Mouse (Mus musculus) CH12.LX (cell line): ENCODE measurements around the gene Galnt16. TPM values are rescaled to one million over a fixed set of nuclear protein-coding genes. Genes with fewer than 3 reads are reported as not detected.

ENCODE experiments used
- DNase-seq: peaks from one replicate; pipeline ENCODE4 v3.0.0-alpha.2; 2013; ENCODE audit errors: extremely low read depth
- H3K27ac ChIP-seq: 2 replicates; pipeline ENCODE4 v1.5.1; 2012; ENCODE audit warnings: low read depth, mild to moderate bottlenecking, control low read depth, moderate library complexity; ENCODE audit not compliant: insufficient read depth
- H3K27me3 ChIP-seq: replicated peaks from 2 replicates; pipeline ENCODE3; 2012; ENCODE audit warnings: inconsistent platforms
- H3K36me3 ChIP-seq, 2 experiments: replicated peaks in 1 of 2; 2 replicates each; pipeline versions ENCODE3 to v1.6.1; 2012; ENCODE audit warnings: inconsistent platforms in 1 of 2, low read length in 1 of 2, mild to moderate bottlenecking in 1 of 2, mixed read lengths in 1 of 2, moderate library complexity in 1 of 2; ENCODE audit not compliant: control insufficient read depth in 1 of 2, insufficient read depth in 1 of 2
- H3K4me1 ChIP-seq, 2 experiments: 2 replicates each; pipeline ENCODE4 v1.6.1; 2012; ENCODE audit warnings: inconsistent platforms in 1 of 2, moderate library complexity in 1 of 2; ENCODE audit not compliant: insufficient read depth in 2 of 2, control insufficient read depth in 1 of 2
- H3K4me2 ChIP-seq: 2 replicates; pipeline ENCODE4 v1.6.1; 2012; ENCODE audit warnings: low read depth, mild to moderate bottlenecking, control low read depth; ENCODE audit not compliant: poor library complexity, insufficient read depth, severe bottlenecking
- H3K4me3 ChIP-seq, 3 experiments: fragments of 150-350 bp in 1 of 3; sonication (generic) in 1 of 3; replicated peaks in 1 of 3; 2 replicates each; pipeline versions ENCODE3 to v1.5.1; 2011 to 2012; ENCODE audit warnings: low read depth in 2 of 3, low read length in 2 of 3, mild to moderate bottlenecking in 2 of 3, moderate library complexity in 2 of 3, control low read depth in 1 of 3, improper control_type of control experiment in 1 of 3, inconsistent platforms in 1 of 3, mixed read lengths in 1 of 3; ENCODE audit not compliant: poor library complexity in 1 of 3
- H3K79me2 ChIP-seq: replicated peaks from 2 replicates; pipeline ENCODE4 v1.6.1; 2012; ENCODE audit warnings: mild to moderate bottlenecking, moderate library complexity; ENCODE audit not compliant: control insufficient read depth, poor library complexity, insufficient read depth, severe bottlenecking; ENCODE audit errors: extremely low read depth
- H3K9ac ChIP-seq: 2 replicates; pipeline ENCODE4 v1.6.1; 2012; ENCODE audit warnings: low read depth, mild to moderate bottlenecking, control low read depth, moderate library complexity; ENCODE audit not compliant: insufficient read depth
- H3K9me3 ChIP-seq: replicated peaks from 2 replicates; pipeline ENCODE3; 2012; ENCODE audit warnings: low read length, inconsistent platforms, mixed read lengths
- BHLHE40 ChIP-seq: IDR thresholded peaks from 2 replicates; pipeline ENCODE4 v1.6.1; 2011; ENCODE audit warnings: mild to moderate bottlenecking, low read depth, low read length, improper control_type of control experiment
- CHD2 ChIP-seq: IDR thresholded peaks from 2 replicates; pipeline ENCODE4 v1.6.1; 2011; ENCODE audit warnings: low read length, improper control_type of control experiment
- EP300 ChIP-seq: IDR thresholded peaks from 2 replicates; pipeline ENCODE4 v1.6.1; 2011; ENCODE audit warnings: low read length, improper control_type of control experiment
- IRF4 ChIP-seq: IDR thresholded peaks from 2 replicates; pipeline ENCODE4 v1.6.1; 2014; ENCODE audit warnings: low read depth, mild to moderate bottlenecking, inconsistent platforms, low read length, improper control_type of control experiment
- JUN ChIP-seq: IDR thresholded peaks from 2 replicates; pipeline ENCODE4 v1.6.1; 2011; ENCODE audit warnings: low read depth, mild to moderate bottlenecking, low read length, improper control_type of control experiment, moderate library complexity; ENCODE audit not compliant: insufficient read depth
- JUND ChIP-seq: conservative IDR thresholded peaks from 2 replicates; pipeline ENCODE4 v1.6.1; 2011; ENCODE audit warnings: low read depth, low read length, improper control_type of control experiment
- KAT2A ChIP-seq: IDR thresholded peaks from 2 replicates; pipeline ENCODE4 v1.6.1; 2012; ENCODE audit warnings: low read length, improper control_type of control experiment, inconsistent platforms; ENCODE audit not compliant: insufficient replicate concordance
- MAFK ChIP-seq: IDR thresholded peaks from 2 replicates; pipeline ENCODE4 v1.6.1; 2011; ENCODE audit warnings: low read length, improper control_type of control experiment; ENCODE audit not compliant: insufficient replicate concordance
- MAX ChIP-seq: IDR thresholded peaks from 2 replicates; pipeline ENCODE4 v1.6.1; 2011; ENCODE audit warnings: low read length, improper control_type of control experiment
- MXI1 ChIP-seq: IDR thresholded peaks from 2 replicates; pipeline ENCODE4 v1.6.1; 2011; ENCODE audit warnings: mild to moderate bottlenecking, low read depth, low read length, improper control_type of control experiment
- NRF1 ChIP-seq: IDR thresholded peaks from 2 replicates; pipeline ENCODE4 v1.6.1; 2014; ENCODE audit warnings: low read depth, mild to moderate bottlenecking, inconsistent platforms, low read length, improper control_type of control experiment, moderate library complexity
- POLR2AphosphoS2 ChIP-seq: IDR thresholded peaks from 2 replicates; pipeline ENCODE4 v1.6.1; 2011; ENCODE audit warnings: low read depth, low read length, improper control_type of control experiment
- TBP ChIP-seq: conservative IDR thresholded peaks from 2 replicates; pipeline ENCODE4 v1.6.1; 2011; ENCODE audit warnings: low read depth, low read length, improper control_type of control experiment
- USF1 ChIP-seq: IDR thresholded peaks from 2 replicates; pipeline ENCODE4 v1.6.1; 2014; ENCODE audit warnings: low read depth, mild to moderate bottlenecking, inconsistent platforms, low read length, improper control_type of control experiment
- ZC3H11A ChIP-seq: IDR thresholded peaks from 2 replicates; pipeline ENCODE4 v1.6.1; 2012; ENCODE audit warnings: low read depth, mild to moderate bottlenecking, inconsistent platforms, low read length, improper control_type of control experiment
- ZMIZ1 ChIP-seq: IDR thresholded peaks from 2 replicates; pipeline ENCODE4 v1.6.1; 2012; ENCODE audit warnings: low read depth, mild to moderate bottlenecking, inconsistent platforms, low read length, improper control_type of control experiment
- ZNF384 ChIP-seq: IDR thresholded peaks from 2 replicates; pipeline ENCODE4 v1.6.1; 2012; ENCODE audit warnings: low read depth, low read length, improper control_type of control experiment, inconsistent platforms
- dilution Hi-C: fragments of 300-500 bp; cut with MboI; formaldehyde crosslinking; loops from 2 replicates; pipeline ENCODE4 v1.14.3; 2020; ENCODE audit warnings: low sequenced_read_pairs; ENCODE audit not compliant: extremely low pct_unique_long_range_greater_than_20kb, extremely low pct_ligation_motif_present
- in situ Hi-C: fragments of 300-500 bp; cut with MboI; formaldehyde crosslinking; loops from 3 replicates; pipeline ENCODE4 v1.14.3; 2019; ENCODE audit warnings: low sequenced_read_pairs, low pct_ligation_motif_present, low pct_unique_long_range_greater_than_20kb, mixed read lengths
- polyA plus RNA-seq: library from polyadenylated mRNA; unstranded; fragments of >175 nt; gene quantifications from 2 replicates; pipeline ENCODE4 v1.2.1, GENCODE M21; 2012; ENCODE audit warnings: low read depth; ENCODE audit not compliant: insufficient read length
- total RNA-seq, 2 experiments: library from RNA; depleted of rRNA; stranded (reverse); fragments of 300-350 nt in 1 of 2; fragments of >200 nt in 1 of 2; gene quantifications; 2 replicates each; pipeline ENCODE4 v1.2.3; 2012 to 2014

The Galnt16 gene
- total and polyA plus RNA-seq, 3 experiments, result not detected

GRCm38 (mm10) chr12:80603566-80603965 is 85.5 kb downstream of the Galnt16 start:
- Histone ChIP-seq H3K4me2 (no peak overlapping the region), H3K79me2 (no peaks in the 10 kb centered on the region), H3K27ac (no peak overlapping the region), H3K9ac (no peak overlapping the region), H3K9me3 (no peaks in the 10 kb centered on the region), H3K4me1 (no peaks in the 10 kb centered on the region; a peak in 1 of 4 replicates), H3K36me3 (no peaks in the 10 kb centered on the region), H3K4me3 (no peak overlapping the region), H3K27me3 (peaks cover 2% of the 10 kb centered on the region)
- DNase-seq, result no peak
- dilution Hi-C loops, result no loop called here
- TF ChIP-seq NRF1 (no peak), KAT2A (no peak), POLR2AphosphoS2 (no peak)
- in situ Hi-C loops, result no loop called here

GRCm38 (mm10) chr12:80604218-80604617 is 86.1 kb downstream of the Galnt16 start:
- H3K9ac ChIP-seq, result no peak overlapping the region
- no peak overlapping the region for H3K4me3 ChIP-seq
- in situ Hi-C loops, result no loop called here
- no peaks in the 10 kb centered on the region for H3K9me3 ChIP-seq
- H3K4me1 ChIP-seq, result no peaks in the 10 kb centered on the region; a peak in 1 of 4 replicates
- no peaks in the 10 kb centered on the region for H3K79me2 ChIP-seq
- H3K36me3 ChIP-seq, result no peaks in the 10 kb centered on the region
- no peak for TF ChIP-seq USF1
- TF ChIP-seq ZMIZ1, result no peak
- no peak for TF ChIP-seq JUND
- TF ChIP-seq MAFK, result no peak
- no peak for TF ChIP-seq TBP
- TF ChIP-seq ZC3H11A, result no peak
- TF ChIP-seq CHD2, result no peak
- TF ChIP-seq EP300, result no peak
- no peak for TF ChIP-seq ZNF384
- no peak for TF ChIP-seq NRF1
- no peak for TF ChIP-seq POLR2AphosphoS2
- no peak for TF ChIP-seq IRF4
- no peak for TF ChIP-seq MXI1
- H3K4me2 ChIP-seq, result no peak overlapping the region
- no peak for DNase-seq
- no peak overlapping the region for H3K27ac ChIP-seq
- H3K27me3 ChIP-seq, result peaks cover 2% of the 10 kb centered on the region
- dilution Hi-C loops, result no loop called here

GRCm38 (mm10) chr12:80608576-80608975 is 90.5 kb downstream of the Galnt16 start:
- TF ChIP-seq KAT2A (no peak), MAX (no peak), BHLHE40 (no peak), ZMIZ1 (no peak), JUN (no peak), CHD2 (no peak), IRF4 (no peak)
- in situ Hi-C loops, result no loop called here
- no peaks in the 10 kb centered on the region; a peak in 1 of 4 replicates for H3K4me1 ChIP-seq
- H3K36me3 ChIP-seq, result no peaks in the 10 kb centered on the region
- no peaks in the 10 kb centered on the region for H3K9me3 ChIP-seq
- no peaks in the 10 kb centered on the region for H3K79me2 ChIP-seq
- H3K9ac ChIP-seq, result no peak overlapping the region
- H3K4me2 ChIP-seq, result no peak overlapping the region
- no peak for DNase-seq
- dilution Hi-C loops, result no loop called here
- no peak overlapping the region for H3K27ac ChIP-seq
- H3K27me3 ChIP-seq, result no peaks in the 10 kb centered on the region
- H3K4me3 ChIP-seq, result no peak overlapping the region
